Mouse (Mus musculus) frontal cortex, postnatal 14 days (tissue): ENCODE data around the gene Sox14.

Source experiments
- DNase-seq, 2 experiments: peaks; one replicate each; pipeline ENCODE4 v3.0.0; 2022; ENCODE audit warnings: low spot score in 2 of 2

The Sox14 gene

DNA sequence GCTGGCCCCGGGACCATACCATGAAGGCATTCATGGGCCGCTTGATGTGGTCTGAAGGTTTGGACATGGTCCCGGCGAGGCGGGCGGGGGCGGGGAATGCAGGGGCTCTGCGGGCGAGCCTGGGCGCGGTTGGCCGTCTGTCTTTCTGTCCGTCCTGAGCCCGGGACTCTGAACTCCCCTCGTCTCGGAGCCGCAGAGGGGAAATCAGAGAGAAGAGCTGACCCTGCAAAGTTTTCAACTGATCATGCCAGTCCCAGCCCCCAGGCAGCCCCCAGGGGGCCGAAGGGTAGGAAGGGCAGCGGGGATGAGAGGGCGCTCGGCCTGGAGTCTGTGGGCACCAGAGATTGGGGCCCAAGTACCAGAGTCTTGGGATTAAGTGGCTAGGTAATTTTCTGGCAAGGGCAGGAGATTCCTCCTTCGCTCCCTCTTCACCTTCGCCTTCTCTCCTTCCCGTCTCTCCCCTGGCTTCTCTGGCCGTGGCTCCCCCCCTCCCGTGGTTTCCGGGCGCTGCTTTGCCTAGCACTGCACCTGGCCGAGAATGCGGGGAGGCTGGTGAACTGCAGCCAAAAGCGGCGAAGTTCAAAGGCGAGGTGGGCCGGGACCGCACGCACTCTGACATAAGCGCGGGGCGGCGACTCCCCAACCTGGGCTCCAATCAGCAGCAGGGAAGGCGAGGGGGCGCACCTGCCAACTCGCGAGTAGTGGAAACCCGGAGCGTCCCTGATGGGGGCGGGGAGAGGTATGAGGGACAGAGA, at the start of gene Sox14:
Gene Sox14 (minus strand): TSS at position 553 of the 755 bp plus-strand sequence.
- DNase-seq: no peak

DNA sequence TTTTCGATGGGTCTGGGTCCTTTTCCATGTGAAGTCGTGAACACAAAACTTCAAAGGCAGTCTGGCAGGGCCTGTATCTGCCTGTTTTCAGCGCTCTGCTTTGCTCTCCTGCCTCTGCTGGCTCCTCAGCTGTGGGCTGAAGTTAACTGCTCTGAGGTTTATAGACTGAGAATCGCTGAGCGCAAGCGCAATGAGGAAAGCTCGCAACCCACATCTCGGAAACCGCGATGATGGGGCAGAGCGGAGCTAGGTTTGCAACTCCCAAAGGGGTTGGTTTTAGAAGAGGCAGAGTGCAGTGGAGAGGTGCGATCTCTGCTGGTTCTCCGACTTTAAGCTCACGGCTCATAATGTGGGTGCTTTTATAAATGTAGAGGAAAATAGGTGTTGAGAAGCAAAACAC, 3.3 kb upstream of the Sox14 start:
- DNase-seq: no peak

DNA sequence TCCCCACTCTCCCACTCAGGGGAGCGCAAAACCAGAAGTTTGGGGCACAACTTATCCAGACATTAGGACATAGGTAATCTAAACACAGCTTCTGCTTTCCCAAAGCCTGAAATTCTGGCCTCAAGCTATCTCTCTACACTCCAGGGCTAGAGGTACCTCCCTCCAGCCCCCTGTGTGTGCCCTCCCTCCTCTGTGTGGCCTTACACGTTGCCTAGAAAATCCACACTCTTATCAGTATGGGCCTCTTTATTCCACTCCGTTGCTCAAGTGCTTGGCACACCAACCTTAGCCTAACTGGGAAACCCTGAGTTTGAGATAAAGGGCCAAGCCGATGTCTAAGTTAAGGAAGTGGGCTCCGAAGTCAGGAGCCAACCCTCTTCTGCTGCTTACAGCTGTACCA, 2.6 kb upstream of the Sox14 start:
- DNase-seq: no peak

DNA sequence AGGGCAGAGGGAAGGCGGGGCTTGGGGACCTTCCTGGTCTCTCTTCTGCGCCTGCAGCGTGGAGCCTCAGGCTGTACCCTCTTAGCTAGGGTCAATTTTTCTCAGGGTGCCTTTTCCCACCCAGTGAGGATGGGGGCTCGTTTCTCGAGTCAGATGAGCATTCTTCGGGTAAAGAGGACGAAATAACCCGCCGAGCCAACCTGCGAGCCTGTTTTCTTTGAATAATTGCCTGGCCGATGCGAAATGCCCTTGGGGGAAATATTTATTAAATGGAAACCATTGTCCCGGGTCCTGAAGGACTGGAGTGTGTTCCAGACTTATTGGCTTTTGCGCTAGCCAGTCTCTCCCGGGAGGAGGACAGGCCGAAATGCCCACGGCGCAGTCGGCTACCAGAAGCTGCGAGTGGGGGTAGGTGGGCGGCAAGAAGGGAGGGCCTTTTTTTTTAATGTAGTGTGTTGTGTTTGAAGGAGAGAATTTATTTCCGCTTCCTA, 1.1 kb upstream of the Sox14 start:
- no peak for DNase-seq

DNA sequence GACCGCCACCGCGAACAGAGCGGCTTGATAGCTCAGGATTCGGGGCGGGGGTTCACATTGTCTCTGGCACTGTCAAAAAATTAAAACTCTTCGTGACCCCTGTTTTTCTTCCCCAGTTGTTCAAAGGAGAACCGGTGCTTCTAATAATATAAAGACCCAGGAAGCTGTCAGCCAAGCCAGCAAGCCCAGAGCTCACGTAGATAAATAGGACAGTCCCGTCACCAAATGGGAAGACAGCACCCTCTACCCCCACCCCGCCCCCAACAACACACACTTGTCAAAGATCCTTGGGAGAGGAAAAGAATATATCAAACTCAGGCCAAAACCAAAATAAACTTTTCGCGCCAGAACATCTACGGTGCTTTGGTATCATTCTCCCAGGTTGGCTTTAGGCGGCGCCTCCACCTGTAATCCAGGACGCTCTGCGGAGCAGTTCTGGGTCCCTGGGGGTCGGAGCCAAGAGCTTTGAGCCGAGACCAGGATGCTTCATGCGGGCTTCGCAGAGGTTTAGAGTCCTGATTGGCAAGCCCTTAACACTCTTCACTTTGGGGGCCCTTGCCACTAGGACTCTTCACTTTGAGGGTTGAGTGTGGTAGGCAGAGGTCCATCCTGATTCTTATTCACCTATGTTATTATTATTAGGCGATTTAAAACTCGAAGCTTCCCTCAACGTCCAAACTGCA, 544 bp upstream of the Sox14 start:
- no peak for DNase-seq

- DNase-seq: no peak
These were observed 994 bp downstream of the Sox14 start for GRCm38 (mm10) chr9:99874735-99875617.

- no peak for DNase-seq
These were observed 2.2 kb downstream of the Sox14 start for GRCm38 (mm10) chr9:99873721-99874120.

DNA sequence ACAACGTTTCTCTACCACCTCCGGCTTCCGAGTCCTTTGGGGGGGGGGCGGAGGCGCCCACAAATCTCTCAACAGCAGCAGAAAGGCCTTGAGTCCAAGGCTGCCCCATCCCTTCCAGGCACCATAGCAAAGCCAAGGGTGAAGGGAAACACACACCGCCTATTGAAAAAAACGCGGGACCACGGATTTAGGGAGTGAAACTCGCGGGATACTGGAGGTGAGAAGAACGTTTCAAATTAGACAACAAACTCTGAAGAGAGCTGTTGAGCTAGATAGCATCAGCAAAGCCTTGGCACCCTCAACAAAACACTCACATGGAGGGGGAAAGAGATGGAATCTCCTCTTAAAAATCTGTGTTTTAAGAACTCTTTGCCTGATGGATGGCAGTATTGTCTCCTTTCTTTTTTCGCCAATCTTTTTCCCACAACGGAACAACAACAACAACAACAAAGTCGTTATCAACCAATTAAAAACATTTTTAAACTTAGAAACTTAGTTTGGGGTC, 2.8 kb downstream of the Sox14 start:
- DNase-seq: no peak

GRCm38 (mm10) chr9:99872204-99873115, 3.5 kb downstream of the Sox14 start:
- no peak for DNase-seq

- no peak for DNase-seq
These were observed 4.3 kb downstream of the Sox14 start for GRCm38 (mm10) chr9:99871556-99872203.

- DNase-seq: no peak
These were observed 5.0 kb downstream of the Sox14 start for GRCm38 (mm10) chr9:99870780-99871555.

DNA sequence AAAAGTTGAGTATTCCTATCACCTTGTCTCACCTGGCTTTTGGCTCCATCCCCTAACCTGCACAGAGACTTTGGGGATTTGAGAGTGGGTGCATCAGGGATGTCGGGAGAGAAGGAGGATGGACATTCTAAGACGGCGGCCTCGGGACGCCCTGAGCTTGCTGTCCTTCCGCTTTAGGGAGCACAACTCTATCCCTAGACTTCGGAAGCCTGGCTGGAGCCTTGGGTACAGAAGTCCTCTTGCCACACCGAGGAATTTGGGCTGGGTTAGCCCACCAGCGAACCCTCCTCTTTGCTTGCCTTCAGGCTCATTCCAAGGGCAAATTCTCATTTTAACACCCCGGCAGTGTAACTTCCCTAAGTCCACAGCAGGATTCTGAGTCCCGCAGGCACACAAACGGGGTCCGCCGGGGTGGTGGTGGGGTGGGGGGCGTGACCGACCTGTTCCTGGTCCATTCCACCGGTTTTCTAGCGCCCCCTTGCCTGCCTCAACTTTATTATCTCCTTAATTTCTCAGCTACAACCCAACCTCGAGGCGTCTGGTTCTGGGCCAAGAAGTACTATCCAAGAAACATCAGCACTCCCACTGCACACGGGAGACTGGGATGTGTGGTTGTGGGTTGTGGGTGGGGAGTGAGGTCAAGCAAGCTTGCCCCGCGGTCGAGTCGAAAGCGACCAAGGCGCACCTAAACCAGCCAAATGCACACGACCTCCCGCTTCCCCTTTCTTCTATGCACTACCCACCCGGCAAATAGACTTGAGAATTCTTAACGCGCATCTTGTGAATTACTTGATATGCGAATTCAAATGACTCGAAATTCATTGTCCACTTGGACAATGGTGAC, 5.8 kb downstream of the Sox14 start:
- no peak for DNase-seq

DNA sequence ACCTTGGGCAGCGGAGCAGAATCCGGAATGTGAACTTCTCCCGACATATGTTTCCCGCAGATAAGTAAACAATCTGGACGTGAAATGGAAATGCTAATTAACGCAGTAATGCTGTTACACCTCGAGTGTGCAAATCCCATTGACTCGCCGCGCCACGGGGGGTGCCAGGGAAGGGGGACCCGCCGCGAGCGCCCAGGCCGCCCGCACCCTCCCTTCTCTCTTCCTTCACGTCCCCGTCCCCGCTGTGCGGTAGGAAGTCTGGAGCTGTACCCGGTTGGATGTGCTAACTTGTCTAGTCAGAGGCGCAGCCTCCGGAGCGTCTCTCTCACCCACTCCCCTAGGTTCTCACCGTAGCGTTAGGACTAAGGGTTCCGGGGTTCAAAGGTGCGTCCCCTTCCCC, 6.7 kb downstream of the Sox14 start:
- DNase-seq: no peak

DNA sequence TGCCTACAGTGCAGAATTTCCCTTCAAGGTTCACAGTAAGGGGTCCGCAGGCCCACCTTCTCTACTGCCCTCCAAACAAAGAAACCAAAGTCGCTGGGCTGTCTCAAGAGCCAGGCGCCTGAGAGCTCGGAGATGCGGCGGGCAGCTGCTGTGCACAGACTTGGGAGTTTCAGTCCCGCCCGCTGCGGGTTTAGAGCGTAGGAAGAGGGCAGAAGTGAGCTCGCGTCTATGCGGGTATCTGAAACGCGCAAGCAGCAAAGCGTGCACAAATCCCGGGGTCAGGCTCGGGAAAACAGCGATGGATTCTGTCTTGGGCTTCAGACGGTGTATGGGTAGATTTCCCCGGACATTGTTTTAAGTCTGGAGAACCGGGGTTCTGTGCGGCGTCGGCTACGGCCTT, 7.4 kb downstream of the Sox14 start:
- no peak for DNase-seq

GRCm38 (mm10) chr9:99868054-99868453, 7.9 kb downstream of the Sox14 start:
- DNase-seq: no peak

- DNase-seq: no peak
These were observed 13.0 kb downstream of the Sox14 start for GRCm38 (mm10) chr9:99862936-99863335.

GRCm38 (mm10) chr9:99854486-99854885, 21.5 kb downstream of the Sox14 start:
- no peak for DNase-seq

GRCm38 (mm10) chr9:99853356-99853755, 22.6 kb downstream of the Sox14 start:
- DNase-seq: no peak

DNA sequence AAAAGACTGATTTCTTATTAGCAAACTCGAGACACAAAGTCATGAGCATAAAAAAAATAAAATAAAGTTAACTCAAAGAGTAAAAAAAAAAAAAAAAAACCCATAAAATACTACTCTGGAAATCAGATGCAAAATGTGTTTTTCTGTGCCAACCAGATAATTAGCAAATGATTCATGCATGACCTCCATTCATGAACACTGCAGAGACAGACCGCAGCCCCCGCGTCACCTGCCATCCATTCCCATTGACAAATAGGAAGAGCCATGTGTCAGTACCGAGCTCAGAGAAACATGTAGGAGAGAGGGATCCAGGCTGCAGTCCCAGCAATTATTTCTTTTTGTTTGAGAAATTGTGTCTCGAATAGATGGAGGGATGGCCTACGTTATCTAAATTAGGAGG, 25.6 kb downstream of the Sox14 start:
- no peak for DNase-seq
